Mouse (Mus musculus) megakaryocyte, embryonic 14.5 days (primary cell): ENCODE results near the gene Serpinf1.

Source experiments
- FLI1 ChIP-seq: IDR thresholded peaks from 2 replicates; pipeline ENCODE4 v1.6.1; 2012; ENCODE audit warnings: low read length, inconsistent platforms, mixed read lengths
- GATA1 ChIP-seq: IDR thresholded peaks from 3 replicates; pipeline ENCODE4 v1.6.1; 2012; ENCODE audit warnings: mixed read lengths, low read length, inconsistent platforms, borderline replicate concordance

- TF ChIP-seq FLI1 = no peak
- no peak for TF ChIP-seq GATA1
Measured at GRCm38 (mm10) chr11:75402271-75402690, 20.2 kb downstream of the Serpinf1 start.
